Mouse (Mus musculus) midbrain, embryonic 15.5 days (tissue): ENCODE results near the gene Angptl8. TPM values are rescaled to one million over a fixed set of nuclear protein-coding genes. Genes with fewer than 3 reads are reported as not detected.
"Not testable (repeated sequence)": the region's sequence is repeated elsewhere in the genome, so short reads cannot be mapped to it uniquely, and the experiment has no call there.

Experiments
- ATAC-seq: fragments of 200-750 bp; cut with Nextera tagmentation; replicated peaks from 2 replicates; pipeline ENCODE4 v1.8.0; 2017; ENCODE audit warnings: moderate TSS enrichment
- H3K27ac ChIP-seq: fragments of 300-500 bp; sonication (generic); 2 replicates; pipeline ENCODE4 v1.5.1; 2015; ENCODE audit warnings: mild to moderate bottlenecking, inconsistent platforms
- H3K27me3 ChIP-seq: fragments of 300-500 bp; sonication (generic); replicated peaks from 2 replicates; pipeline ENCODE4 v1.6.1; 2015; ENCODE audit warnings: inconsistent platforms
- H3K36me3 ChIP-seq: fragments of 300-500 bp; sonication (generic); replicated peaks from 2 replicates; pipeline ENCODE4 v1.6.1; 2015; ENCODE audit warnings: inconsistent platforms
- H3K4me1 ChIP-seq: fragments of 300-500 bp; sonication (generic); 2 replicates; pipeline ENCODE4 v1.6.1; 2015; ENCODE audit warnings: inconsistent platforms
- H3K4me2 ChIP-seq: fragments of 300-500 bp; sonication (generic); 2 replicates; pipeline ENCODE4 v1.6.1; 2015; ENCODE audit warnings: inconsistent platforms, mild to moderate bottlenecking, moderate library complexity
- H3K4me3 ChIP-seq: fragments of 300-500 bp; sonication (generic); 2 replicates; pipeline ENCODE4 v1.5.1; 2015; ENCODE audit warnings: mild to moderate bottlenecking, inconsistent platforms
- H3K9ac ChIP-seq: fragments of 300-500 bp; sonication (generic); 2 replicates; pipeline ENCODE4 v1.6.1; 2015; ENCODE audit warnings: mild to moderate bottlenecking, inconsistent platforms
- H3K9me3 ChIP-seq: fragments of 300-500 bp; sonication (generic); 2 replicates; pipeline ENCODE4 v1.6.1; 2016; ENCODE audit warnings: inconsistent platforms
- WGBS: fragments of 180-500 bp; shearing (Covaris S2); methylation state at CpG from one replicate; pipeline ENCODE4 v1.1.7; 2015; ENCODE audit warnings: mixed read lengths; 5-methylcytosine and 5-hydroxymethylcytosine counted together
- polyA plus RNA-seq: library from polyadenylated mRNA; unstranded; fragments of >200 nt; fragmentation: Nextera tagmentation; extraction: Ambion mirVana; gene quantifications from 2 replicates; pipeline ENCODE4 v1.2.1, GENCODE M21; 2015

Gene Angptl8
- polyA plus RNA-seq: 0.61 and 0.74 TPM in 2 replicates

- ATAC-seq: no peak
Measured at GRCm38 (mm10) chr9:21835258-21835912, at the start of gene Angptl8. Gene Angptl8, plus strand, starts transcription at chr9:21835510.

GRCm38 (mm10) chr9:21786309-21786708, 49.0 kb upstream of the Angptl8 start:
- not testable (repeated sequence) for H3K9ac ChIP-seq, H3K4me3 ChIP-seq, ATAC-seq, H3K27me3 ChIP-seq, H3K27ac ChIP-seq, H3K4me1 ChIP-seq, H3K36me3 ChIP-seq, H3K9me3 ChIP-seq, H3K4me2 ChIP-seq
- WGBS: 86% methylated on average over 2 of the region's 2 CpGs

More at GRCm38 (mm10) chr9:21835258-21835912, at the start of gene Angptl8:
- no peak within 1 kb of the TSS for H3K4me3 ChIP-seq
- H3K27ac ChIP-seq: no peak within 1 kb of the TSS
- WGBS: 88% methylated on average over 15 of the region's 15 CpGs
- H3K27me3 ChIP-seq: no peaks in the 10 kb centered on the region
- H3K9ac ChIP-seq: no peak within 1 kb of the TSS
- H3K4me1 ChIP-seq: no peaks in the 10 kb centered on the region
- H3K4me2 ChIP-seq: no peak within 1 kb of the TSS
- H3K9me3 ChIP-seq: no peaks in the 10 kb centered on the region
- no peaks in the 10 kb centered on the region for H3K36me3 ChIP-seq

DNA sequence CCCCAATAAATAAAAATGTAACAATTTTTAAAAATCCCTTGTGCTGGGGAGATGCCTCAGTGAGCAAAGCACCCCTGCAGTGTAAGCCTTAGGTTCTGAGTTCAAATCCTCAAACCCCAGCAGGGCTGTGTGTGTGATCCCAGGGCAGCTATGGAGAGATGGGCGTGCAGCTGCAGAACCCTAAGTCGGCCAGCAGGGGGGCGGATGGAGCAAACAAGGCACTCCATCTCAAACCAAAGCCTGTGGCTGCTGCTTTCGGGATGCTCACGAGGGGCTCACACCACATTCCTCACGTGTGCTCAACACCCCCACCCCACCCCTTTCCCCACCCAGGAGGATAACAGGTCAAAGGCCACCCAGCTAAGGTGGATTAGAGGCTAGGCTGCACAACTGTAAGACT, 48.4 kb upstream of the Angptl8 start:
- H3K4me2 ChIP-seq: no peak overlapping the region
- no peak overlapping the region for H3K4me3 ChIP-seq
- no peak for ATAC-seq
- no peak overlapping the region for H3K27ac ChIP-seq
- H3K4me1 ChIP-seq: no peaks in the 10 kb centered on the region
- H3K9me3 ChIP-seq: no peaks in the 10 kb centered on the region
- no peak overlapping the region for H3K9ac ChIP-seq
- no peaks in the 10 kb centered on the region for H3K36me3 ChIP-seq
- H3K27me3 ChIP-seq: no peaks in the 10 kb centered on the region
- WGBS: 8% methylated on average over 6 of the region's 6 CpGs

- Histone ChIP-seq H3K36me3 (no peaks in the 10 kb centered on the region), H3K4me1 (no peaks in the 10 kb centered on the region), H3K27me3 (no peaks in the 10 kb centered on the region), H3K4me2 (no peak overlapping the region), H3K4me3 (no peak overlapping the region), H3K27ac (no peak overlapping the region), H3K9me3 (no peaks in the 10 kb centered on the region), H3K9ac (no peak overlapping the region)
- 84% methylated on average over 5 of the region's 5 CpGs for WGBS
- no peak for ATAC-seq
Measured at GRCm38 (mm10) chr9:21787654-21788053, 47.7 kb upstream of the Angptl8 start.

DNA sequence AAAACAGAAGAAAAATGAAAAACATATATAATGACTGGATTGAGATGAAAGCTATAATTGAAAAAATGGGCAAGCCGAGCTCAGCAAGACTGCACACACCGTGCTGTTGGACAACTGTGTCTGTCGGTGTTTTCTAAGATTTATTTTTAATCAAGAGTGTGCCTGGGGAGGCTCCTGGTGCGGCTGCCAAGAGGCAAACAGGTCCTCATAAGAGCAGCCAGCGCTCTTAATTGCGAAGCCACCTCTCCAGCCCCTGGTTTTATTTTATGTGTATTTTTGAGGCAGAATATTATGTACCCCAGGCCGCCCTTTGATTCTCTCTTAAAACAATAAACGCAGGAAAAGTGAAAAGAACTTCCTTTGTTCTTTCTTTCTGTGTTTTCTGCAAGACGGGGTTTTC, 47.1 kb upstream of the Angptl8 start:
- WGBS: 76% methylated on average over 9 of the region's 9 CpGs
- Histone ChIP-seq H3K4me3 (no peak overlapping the region), H3K27me3 (no peaks in the 10 kb centered on the region), H3K9me3 (no peaks in the 10 kb centered on the region), H3K36me3 (no peaks in the 10 kb centered on the region), H3K4me1 (no peaks in the 10 kb centered on the region), H3K4me2 (no peak overlapping the region), H3K27ac (no peak overlapping the region), H3K9ac (no peak overlapping the region)
- ATAC-seq: no peak

GRCm38 (mm10) chr9:21791861-21792260, 43.4 kb upstream of the Angptl8 start:
- Histone ChIP-seq H3K4me3 (no peak overlapping the region), H3K36me3 (no peaks in the 10 kb centered on the region), H3K9me3 (no peaks in the 10 kb centered on the region), H3K27ac (no peak overlapping the region), H3K4me1 (no peaks in the 10 kb centered on the region), H3K27me3 (0 out of 2 replicates have a peak, but pooled peaks cover 2% of the 10 kb centered on the region), H3K4me2 (no peak overlapping the region), H3K9ac (no peak overlapping the region)
- 82% methylated on average over 8 of the region's 8 CpGs for WGBS
- no peak for ATAC-seq

DNA sequence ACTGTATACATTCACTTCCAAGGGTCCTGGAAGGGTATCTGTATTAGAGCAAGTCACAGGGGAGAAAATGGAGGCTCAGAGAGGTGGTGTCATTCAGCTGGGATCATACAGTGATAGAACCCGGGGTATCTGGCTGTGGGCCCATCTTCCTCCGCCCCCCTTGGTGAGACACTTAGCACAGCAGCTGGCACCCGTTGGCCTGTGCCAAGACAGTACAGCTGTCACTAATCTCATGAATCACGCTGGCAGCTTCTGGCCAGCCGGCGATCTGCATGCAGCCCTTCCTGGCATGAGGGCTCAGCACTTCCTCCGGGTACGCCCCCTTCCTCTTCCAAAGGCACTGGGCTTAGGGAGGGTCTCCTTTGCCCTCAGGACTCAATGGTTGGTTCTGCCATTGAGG, 42.7 kb upstream of the Angptl8 start:
- H3K9me3 ChIP-seq: no peaks in the 10 kb centered on the region

GRCm38 (mm10) chr9:21793507-21793906, 41.8 kb upstream of the Angptl8 start:
- not testable (repeated sequence) for H3K9ac ChIP-seq, H3K9me3 ChIP-seq, H3K4me3 ChIP-seq, H3K4me2 ChIP-seq, H3K27me3 ChIP-seq, H3K36me3 ChIP-seq, ATAC-seq, H3K27ac ChIP-seq
- 97% methylated on average over 6 of the region's 6 CpGs for WGBS
- peaks cover 10% of the 10 kb centered on the region for H3K4me1 ChIP-seq

More for the DNA sequence above, 42.7 kb upstream of the Angptl8 start:
- H3K4me2 ChIP-seq: no peak overlapping the region
- no peak overlapping the region for H3K9ac ChIP-seq
- H3K27ac ChIP-seq: no peak overlapping the region
- H3K4me3 ChIP-seq: no peak overlapping the region
- 0 out of 2 replicates have a peak, but pooled peaks cover 3% of the 10 kb centered on the region for H3K27me3 ChIP-seq
- H3K36me3 ChIP-seq: no peaks in the 10 kb centered on the region
- H3K4me1 ChIP-seq: peaks cover 2% of the 10 kb centered on the region; the same call in 1 of the 2 replicates
- peak; percentile 64; the same call in 1 of the 2 replicates for ATAC-seq
- WGBS: 60% methylated on average over 8 of the region's 8 CpGs

DNA sequence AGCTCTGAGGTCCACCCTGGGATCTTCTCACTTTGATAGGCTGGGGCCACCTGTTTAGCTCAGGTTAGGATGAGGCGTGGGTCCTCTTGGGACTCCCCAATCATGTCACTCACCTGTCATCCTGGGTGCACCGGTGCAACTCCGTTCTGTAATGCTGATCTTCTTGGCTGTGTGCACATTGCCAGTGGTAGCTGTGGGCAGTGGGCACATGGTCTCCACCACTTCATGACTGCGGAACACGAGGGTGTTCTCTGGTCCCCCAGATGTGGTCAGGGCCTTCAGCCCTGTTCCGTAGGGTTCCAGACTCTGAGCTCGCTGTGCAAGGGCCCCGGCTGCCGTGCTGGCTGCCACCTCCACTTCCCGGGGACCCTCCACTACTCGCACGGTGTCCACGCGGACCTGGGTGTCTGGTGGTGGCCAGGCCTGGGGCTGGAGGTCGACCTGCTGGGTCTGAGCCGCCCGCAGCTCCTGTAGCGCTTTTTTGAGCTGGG, 40.9 kb upstream of the Angptl8 start:
- H3K9ac ChIP-seq: no peak overlapping the region
- no peak overlapping the region for H3K27ac ChIP-seq
- H3K4me3 ChIP-seq: no peak overlapping the region
- ATAC-seq: no peak
- no peaks in the 10 kb centered on the region for H3K9me3 ChIP-seq
- no peak overlapping the region for H3K4me2 ChIP-seq
- H3K36me3 ChIP-seq: no peaks in the 10 kb centered on the region
- H3K27me3 ChIP-seq: 0 out of 2 replicates have a peak, but pooled peaks cover 3% of the 10 kb centered on the region
- WGBS: 95% methylated on average over 18 of the region's 18 CpGs
- peaks cover 15% of the 10 kb centered on the region for H3K4me1 ChIP-seq

DNA sequence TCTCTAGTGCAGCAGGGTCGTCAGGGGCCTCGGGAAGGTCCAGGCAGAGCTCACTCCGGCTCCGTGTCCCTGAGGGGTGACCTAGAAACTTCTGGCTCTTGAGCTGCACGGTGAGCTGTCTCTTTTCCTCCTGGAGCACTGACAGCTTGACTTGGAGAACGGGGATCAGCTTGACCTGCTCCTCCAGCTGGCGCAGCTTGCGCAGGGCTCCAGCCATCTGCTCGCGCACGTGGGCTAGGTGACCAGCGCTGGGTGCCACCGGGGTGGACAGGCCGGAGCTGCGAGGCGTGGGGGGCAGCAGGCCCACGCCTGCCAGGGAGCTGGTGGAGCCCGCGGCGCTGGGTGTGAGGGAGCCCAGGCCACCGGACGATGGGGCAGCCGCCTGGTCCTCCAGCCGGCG, 40.4 kb upstream of the Angptl8 start:
- Histone ChIP-seq H3K36me3 (no peaks in the 10 kb centered on the region), H3K27me3 (0 out of 2 replicates have a peak, but pooled peaks cover 3% of the 10 kb centered on the region), H3K9ac (no peak overlapping the region), H3K27ac (no peak overlapping the region), H3K4me1 (peaks cover 15% of the 10 kb centered on the region), H3K9me3 (no peaks in the 10 kb centered on the region), H3K4me3 (no peak overlapping the region), H3K4me2 (no peak overlapping the region)
- no peak for ATAC-seq
- WGBS: 91% methylated on average over 25 of the region's 25 CpGs

- Histone ChIP-seq H3K9me3 (no peaks in the 10 kb centered on the region), H3K4me3 (no peak overlapping the region), H3K4me2 (no peak overlapping the region), H3K4me1 (peaks cover 15% of the 10 kb centered on the region), H3K36me3 (no peaks in the 10 kb centered on the region), H3K27ac (no peak overlapping the region), H3K9ac (no peak overlapping the region), H3K27me3 (0 out of 2 replicates have a peak, but pooled peaks cover 3% of the 10 kb centered on the region)
- WGBS: 78% methylated on average over 5 of the region's 5 CpGs
- no peak for ATAC-seq
Measured at GRCm38 (mm10) chr9:21795579-21795978, 39.7 kb upstream of the Angptl8 start.

DNA sequence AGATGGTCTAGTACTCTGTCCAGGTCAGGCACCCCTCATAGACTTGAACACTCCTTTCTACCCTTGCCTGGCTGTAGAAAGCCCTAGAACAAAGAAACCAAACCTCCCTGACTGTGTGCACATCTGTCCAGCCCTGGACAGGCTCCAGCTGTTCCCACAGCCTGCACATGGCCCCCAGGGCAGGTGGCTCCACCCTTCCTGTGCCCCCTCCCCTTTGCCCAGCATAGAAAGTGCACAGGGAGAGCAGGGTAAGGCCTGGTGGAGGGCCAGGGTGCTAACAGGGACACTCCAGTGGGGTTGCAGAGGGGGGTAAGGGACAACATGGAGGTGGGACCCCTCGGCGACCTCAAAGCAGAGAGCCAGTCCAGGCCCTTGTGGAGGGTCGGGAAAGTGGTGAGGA, 39.1 kb upstream of the Angptl8 start:
- Histone ChIP-seq H3K9ac (no peak overlapping the region), H3K4me3 (no peak overlapping the region), H3K36me3 (no peaks in the 10 kb centered on the region), H3K27me3 (0 out of 2 replicates have a peak, but pooled peaks cover 3% of the 10 kb centered on the region), H3K27ac (no peak overlapping the region), H3K4me2 (peak overlapping the region; percentile 3; the same call in 1 of the 2 replicates), H3K9me3 (no peaks in the 10 kb centered on the region), H3K4me1 (peaks cover 15% of the 10 kb centered on the region)
- 84% methylated on average over 3 of the region's 3 CpGs for WGBS
- ATAC-seq: no peak

GRCm38 (mm10) chr9:21796919-21797318, 38.4 kb upstream of the Angptl8 start:
- Histone ChIP-seq H3K27ac (no peak overlapping the region), H3K36me3 (no peaks in the 10 kb centered on the region), H3K4me2 (peak overlapping the region; percentile 3; the same call in 1 of the 2 replicates), H3K9ac (no peak overlapping the region), H3K9me3 (no peaks in the 10 kb centered on the region), H3K4me1 (peaks cover 15% of the 10 kb centered on the region), H3K27me3 (0 out of 2 replicates have a peak, but pooled peaks cover 3% of the 10 kb centered on the region), H3K4me3 (no peak overlapping the region)
- no peak for ATAC-seq
- 69% methylated on average over 3 of the region's 3 CpGs for WGBS
